Mouse (Mus musculus) lung, postnatal 25 days (tissue): Measurements from ENCODE around the gene Rpl22l1.
"Not testable (repeated sequence)": the region's sequence is repeated elsewhere in the genome, so short reads cannot be mapped to it uniquely, and the experiment has no call there.

Experiments used
- DNase-seq: peaks from one replicate; pipeline ENCODE4 v3.0.0; 2022; ENCODE audit warnings: low spot score

The Rpl22l1 gene

GRCm38 (mm10) chr3:28836796-28837371 lies 31.6 kb downstream of the Rpl22l1 start:
- no peak for DNase-seq

GRCm38 (mm10) chr3:28841886-28842649 lies 36.8 kb downstream of the Rpl22l1 start:
- no peak for DNase-seq

GRCm38 (mm10) chr3:28843231-28843630 lies 38.0 kb downstream of the Rpl22l1 start:
- no peak for DNase-seq

- DNase-seq = no peak
These were observed 41.9 kb downstream of the Rpl22l1 start for GRCm38 (mm10) chr3:28847115-28847514.

GRCm38 (mm10) chr3:28852174-28852573 lies 46.9 kb downstream of the Rpl22l1 start:
- DNase-seq = not testable (repeated sequence)
